Mouse (Mus musculus) urinary bladder, postnatal 25 days (tissue): Measurements from ENCODE around the gene Efna5.

Experiments
- DNase-seq: peaks from one replicate; pipeline ENCODE4 v3.0.0; 2022; ENCODE audit warnings: low spot score

The Efna5 gene

GRCm38 (mm10) chr17:62603604-62604003 is 277.5 kb downstream of the Efna5 start:
- no peak for DNase-seq

- DNase-seq: no peak
Observed at GRCm38 (mm10) chr17:62598716-62599490, 282.2 kb downstream of the Efna5 start.

- DNase-seq: no peak
Observed at GRCm38 (mm10) chr17:62592436-62593074, 288.6 kb downstream of the Efna5 start.

- DNase-seq: no peak
Observed at GRCm38 (mm10) chr17:62591581-62592435, 289.3 kb downstream of the Efna5 start.

- DNase-seq: no peak
Observed at GRCm38 (mm10) chr17:62590685-62591460, 290.2 kb downstream of the Efna5 start.

GRCm38 (mm10) chr17:62580127-62580526 is 301.0 kb downstream of the Efna5 start:
- no peak for DNase-seq

GRCm38 (mm10) chr17:62579618-62580017 is 301.5 kb downstream of the Efna5 start:
- DNase-seq: no peak

- DNase-seq: no peak
Observed at GRCm38 (mm10) chr17:62574499-62575265, 306.4 kb downstream of the Efna5 start.

GRCm38 (mm10) chr17:62570101-62570500 is 311.0 kb downstream of the Efna5 start:
- no peak for DNase-seq

- no peak for DNase-seq
Observed at GRCm38 (mm10) chr17:62568019-62568418, 313.1 kb downstream of the Efna5 start.

GRCm38 (mm10) chr17:62565632-62566031 is 315.5 kb downstream of the Efna5 start:
- DNase-seq: no peak

GRCm38 (mm10) chr17:62562439-62562838 is 318.7 kb downstream of the Efna5 start:
- DNase-seq: no peak

- no peak for DNase-seq
Observed at GRCm38 (mm10) chr17:62557215-62557614, 323.9 kb downstream of the Efna5 start.
